Mouse (Mus musculus) E14TG2a.4 (cell line): Measurements from ENCODE around the gene Mtf1.

Experiments used
- H3K27me3 ChIP-seq: 2 replicates; pipeline ENCODE4 v1.6.1; 2014; ENCODE audit warnings: low read length, control low read depth; ENCODE audit not compliant: insufficient read depth
- H3K36me3 ChIP-seq: 2 replicates; pipeline ENCODE4 v1.6.1; 2014; ENCODE audit warnings: low read length, control low read depth; ENCODE audit not compliant: insufficient read depth
- H3K4me1 ChIP-seq: replicated peaks from 2 replicates; pipeline ENCODE4 v1.6.1; 2014; ENCODE audit warnings: low read depth, low read length, control low read depth
- H3K4me3 ChIP-seq: replicated peaks from 2 replicates; pipeline ENCODE4 v1.5.1; 2014; ENCODE audit warnings: mild to moderate bottlenecking, low read length
- H3K9me3 ChIP-seq: 2 replicates; pipeline ENCODE4 v1.6.1; 2014; ENCODE audit warnings: low read length, control low read depth
- CTCF ChIP-seq: conservative IDR thresholded peaks from 2 replicates; pipeline ENCODE4 v1.5.1; 2014; ENCODE audit warnings: low read length
- NANOG ChIP-seq: IDR thresholded peaks from 2 replicates; pipeline ENCODE4 v1.6.1; 2014; ENCODE audit warnings: borderline replicate concordance, low read length, mixed read lengths
- POU5F1 ChIP-seq: IDR thresholded peaks from 2 replicates; pipeline ENCODE4 v1.6.1; 2014; ENCODE audit warnings: low read length, borderline replicate concordance

The Mtf1 gene

DNA sequence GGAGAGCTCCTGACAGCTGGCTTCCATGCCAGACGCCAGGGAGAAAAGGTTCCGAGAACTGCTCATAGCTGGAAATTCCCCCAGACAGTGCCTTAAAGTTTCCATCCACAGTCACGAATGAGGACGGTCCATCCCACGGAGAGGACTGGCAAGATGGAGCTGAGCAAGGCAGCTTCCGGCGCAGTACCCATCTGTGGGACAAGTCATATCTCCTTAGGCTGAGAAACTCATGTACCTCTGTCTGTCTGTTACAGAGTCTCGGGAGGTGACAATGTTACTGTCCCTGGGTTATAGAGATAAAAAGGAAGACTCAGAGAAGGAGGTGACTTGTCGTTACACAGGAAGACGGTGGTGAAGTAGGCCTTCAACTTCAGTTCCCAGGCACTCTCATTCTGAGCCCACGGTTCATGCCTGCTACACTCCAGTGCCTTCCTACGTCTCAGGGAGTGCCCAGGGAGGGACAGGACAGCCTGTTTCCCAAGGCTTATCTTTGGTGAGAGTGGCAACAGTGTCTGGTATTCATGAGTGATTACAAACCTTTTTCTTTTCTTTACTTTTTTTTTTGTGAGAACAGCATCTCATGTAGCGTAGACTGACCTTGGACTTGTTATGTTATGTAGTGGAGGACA is 32.8 kb upstream of the Mtf1 start:
- Histone ChIP-seq H3K36me3 (no peaks in the 10 kb centered on the region), H3K4me3 (no peak overlapping the region), H3K27me3 (no peaks in the 10 kb centered on the region), H3K9me3 (no peaks in the 10 kb centered on the region), H3K4me1 (peaks cover 20% of the 10 kb centered on the region)
- TF ChIP-seq CTCF (no peak), POU5F1 (no peak), NANOG (no peak)

DNA sequence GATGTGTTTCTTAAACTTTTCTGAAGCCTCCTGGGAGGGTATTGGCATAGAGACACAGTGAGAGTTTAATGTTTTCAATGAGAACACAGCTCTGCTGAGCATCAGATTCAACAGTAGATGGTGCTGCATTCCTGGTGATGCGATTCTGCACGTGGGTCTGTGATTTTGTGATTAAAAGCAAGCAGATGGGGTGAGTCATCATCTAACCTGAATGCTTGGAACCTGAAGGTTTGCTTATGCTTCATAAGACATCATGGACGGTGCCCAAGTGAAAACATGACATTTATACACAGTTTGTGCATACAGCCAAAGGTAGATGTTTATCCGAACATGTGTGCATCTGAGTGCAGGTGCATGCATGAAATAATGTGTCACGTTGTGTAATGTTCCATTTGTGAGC is 31.3 kb upstream of the Mtf1 start:
- H3K27me3 ChIP-seq: no peaks in the 10 kb centered on the region
- no peak overlapping the region for H3K4me3 ChIP-seq
- H3K4me1 ChIP-seq: peaks cover 19% of the 10 kb centered on the region
- no peaks in the 10 kb centered on the region for H3K9me3 ChIP-seq
- H3K36me3 ChIP-seq: no peaks in the 10 kb centered on the region
- TF ChIP-seq NANOG (no peak), POU5F1 (no peak), CTCF (no peak)

DNA sequence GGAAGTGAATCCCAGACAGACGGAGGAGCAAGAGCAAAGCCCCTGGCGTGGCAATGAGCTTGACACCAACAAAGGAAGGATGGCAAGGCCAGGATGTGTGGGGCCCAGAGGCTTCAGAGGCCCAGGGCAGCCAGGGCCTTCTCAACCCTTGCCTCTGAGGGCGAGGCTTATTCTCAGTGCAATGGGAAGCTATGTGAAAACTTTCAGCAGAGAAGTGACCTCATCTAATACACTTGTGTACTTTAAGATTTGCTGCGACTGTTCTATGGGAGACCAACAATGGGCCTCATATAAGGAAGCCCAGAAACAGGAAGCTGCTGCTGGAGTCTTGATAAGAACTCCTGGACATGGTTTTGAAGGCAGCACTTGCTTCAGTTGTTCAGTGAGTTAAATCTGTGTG is 29.8 kb upstream of the Mtf1 start:
- Histone ChIP-seq H3K4me1 (peaks cover 7% of the 10 kb centered on the region), H3K9me3 (no peaks in the 10 kb centered on the region), H3K36me3 (no peaks in the 10 kb centered on the region), H3K4me3 (no peak overlapping the region), H3K27me3 (no peaks in the 10 kb centered on the region)
- no peak for TF ChIP-seq POU5F1
- no peak for TF ChIP-seq NANOG
- no peak for TF ChIP-seq CTCF

DNA sequence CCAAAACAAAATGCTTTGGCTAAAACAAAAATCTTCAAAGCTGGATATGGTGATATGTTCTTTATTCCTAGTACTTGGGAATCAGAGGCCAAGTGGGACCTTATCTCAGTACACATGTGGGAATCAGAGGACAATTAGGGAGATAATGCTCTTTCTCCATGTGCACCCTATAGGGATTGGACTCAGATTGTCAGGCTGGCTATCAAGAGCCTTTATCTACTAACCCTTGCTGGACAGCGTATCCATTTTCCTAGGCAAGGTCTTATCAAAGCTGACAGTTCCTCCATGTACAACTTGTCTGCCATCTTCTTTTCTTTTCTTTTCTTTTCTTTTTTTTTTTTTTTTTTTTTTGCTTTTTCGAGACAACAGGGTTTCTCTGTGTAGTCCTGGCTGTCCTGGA is 28.5 kb upstream of the Mtf1 start:
- H3K36me3 ChIP-seq: 0 out of 2 replicates have a peak, but pooled peaks cover under 1% of the 10 kb centered on the region
- no peaks in the 10 kb centered on the region for H3K27me3 ChIP-seq
- TF ChIP-seq POU5F1 (no peak), CTCF (no peak), NANOG (no peak)
- H3K9me3 ChIP-seq: no peaks in the 10 kb centered on the region
- H3K4me3 ChIP-seq: no peak overlapping the region
- H3K4me1 ChIP-seq: peaks cover 7% of the 10 kb centered on the region; the same call in 1 of the 2 replicates

DNA sequence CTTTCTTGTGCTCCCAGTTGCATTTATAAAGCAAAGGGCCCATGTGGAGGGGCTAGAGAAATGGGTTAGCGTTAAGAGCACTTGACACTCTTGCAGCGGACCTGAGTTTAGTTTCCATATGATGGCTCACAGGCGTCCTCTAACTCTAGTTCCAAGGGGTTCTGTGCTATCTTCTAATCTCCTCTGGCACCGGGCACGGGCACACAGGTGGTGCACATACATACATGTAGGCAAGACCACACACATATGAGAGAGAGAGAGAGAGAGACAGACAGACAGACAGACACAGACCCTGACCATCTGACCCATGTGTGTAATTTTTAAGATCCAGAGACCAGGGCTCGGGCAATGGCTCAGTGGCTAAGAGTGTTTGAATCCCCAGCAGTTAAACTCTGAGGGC is 27.9 kb upstream of the Mtf1 start:
- Histone ChIP-seq H3K4me3 (no peak overlapping the region), H3K27me3 (no peaks in the 10 kb centered on the region), H3K9me3 (no peaks in the 10 kb centered on the region), H3K4me1 (peaks cover 7% of the 10 kb centered on the region; the same call in 1 of the 2 replicates), H3K36me3 (peaks cover 6% of the 10 kb centered on the region)
- TF ChIP-seq NANOG (no peak), POU5F1 (no peak), CTCF (no peak)

DNA sequence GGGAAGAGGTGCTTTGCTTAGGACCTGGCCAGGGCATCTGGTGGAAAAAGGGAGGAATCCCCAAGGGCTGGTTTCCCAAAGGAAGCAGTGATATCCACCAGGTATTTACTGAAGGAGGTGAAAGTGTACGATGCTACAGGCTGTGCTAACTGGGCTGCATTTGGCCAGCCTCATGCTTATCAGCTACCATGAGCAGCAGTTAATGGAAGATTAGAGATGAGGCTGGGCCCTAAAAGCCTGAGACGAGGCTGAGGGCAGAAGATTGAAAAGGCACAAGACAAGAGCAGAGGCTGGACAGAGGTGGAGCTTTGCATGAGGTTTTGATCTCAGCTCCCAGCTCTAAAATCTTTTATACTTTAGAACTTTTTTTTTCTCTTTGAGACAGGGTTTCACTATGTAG is 27.5 kb upstream of the Mtf1 start:
- H3K9me3 ChIP-seq: no peaks in the 10 kb centered on the region
- peaks cover 7% of the 10 kb centered on the region; the same call in 1 of the 2 replicates for H3K4me1 ChIP-seq
- peaks cover 10% of the 10 kb centered on the region for H3K36me3 ChIP-seq
- TF ChIP-seq NANOG (no peak), POU5F1 (no peak), CTCF (no peak)
- H3K4me3 ChIP-seq: no peak overlapping the region
- H3K27me3 ChIP-seq: no peaks in the 10 kb centered on the region

DNA sequence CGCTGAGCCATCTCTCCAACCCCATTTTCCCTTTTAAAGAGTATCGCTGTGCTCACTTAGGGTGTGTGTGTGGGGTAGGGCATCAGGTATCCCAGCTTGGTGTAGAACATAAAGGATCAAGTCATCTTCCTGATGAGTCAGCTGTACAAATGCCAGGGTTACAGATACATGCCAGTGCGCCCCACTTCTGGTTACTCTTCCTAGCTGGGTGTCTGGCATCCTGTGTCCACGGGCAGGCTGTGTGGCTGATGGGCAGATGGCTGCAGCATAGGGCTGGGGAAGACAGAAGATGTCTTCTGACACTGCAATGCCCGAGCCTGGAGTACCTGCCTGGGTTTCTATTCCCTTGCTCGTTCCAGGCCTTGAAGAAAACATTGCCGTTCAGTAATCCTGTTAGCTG is 20.5 kb upstream of the Mtf1 start:
- Histone ChIP-seq H3K27me3 (no peaks in the 10 kb centered on the region), H3K4me1 (peaks cover 3% of the 10 kb centered on the region; the same call in 1 of the 2 replicates), H3K9me3 (no peaks in the 10 kb centered on the region), H3K36me3 (peaks cover 72% of the 10 kb centered on the region), H3K4me3 (no peak overlapping the region)
- no peak for TF ChIP-seq NANOG

DNA sequence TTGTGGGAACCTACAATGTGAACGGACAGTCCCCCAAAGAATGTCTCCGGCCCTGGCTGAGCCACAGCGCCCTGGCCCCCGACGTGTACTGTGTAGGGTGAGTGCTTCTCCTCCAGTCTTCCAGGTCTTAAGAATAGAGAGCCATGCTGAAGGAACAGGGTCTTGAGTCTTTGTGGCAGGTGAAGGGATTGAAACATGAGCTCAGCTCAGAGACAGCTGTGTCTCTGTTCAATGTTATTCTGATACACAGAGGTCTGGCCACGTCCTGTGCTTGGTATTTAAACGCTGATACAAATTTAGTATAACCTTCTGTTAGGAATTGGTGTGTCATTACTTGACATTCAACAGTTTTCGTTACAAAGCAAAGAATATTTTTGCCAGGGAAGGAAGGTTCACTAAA is 19.5 kb upstream of the Mtf1 start:
- Histone ChIP-seq H3K9me3 (no peaks in the 10 kb centered on the region), H3K36me3 (peaks cover 82% of the 10 kb centered on the region), H3K4me3 (no peak overlapping the region), H3K4me1 (no peaks in the 10 kb centered on the region), H3K27me3 (no peaks in the 10 kb centered on the region)
- TF ChIP-seq NANOG (no peak), CTCF (no peak)

DNA sequence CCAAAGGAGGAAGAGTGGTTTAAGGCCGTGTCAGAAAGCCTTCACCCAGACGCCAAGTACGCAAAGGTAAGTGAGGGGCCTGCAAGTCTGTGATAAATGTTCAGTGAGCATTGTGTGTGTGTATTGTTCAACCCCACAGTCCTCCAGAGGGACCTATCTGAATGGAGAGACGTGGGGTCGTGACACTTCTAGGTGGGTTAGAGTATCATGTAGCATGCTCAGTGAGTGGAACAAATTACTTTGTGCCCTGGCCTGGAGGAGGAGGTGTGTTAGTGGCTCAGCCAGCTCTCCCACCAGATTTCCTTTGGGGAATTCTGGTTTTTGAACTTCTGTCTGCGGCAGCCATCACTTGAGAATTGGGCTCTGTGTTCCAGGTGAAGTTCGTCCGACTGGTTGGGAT is 18.0 kb upstream of the Mtf1 start:
- TF ChIP-seq CTCF (no peak), POU5F1 (no peak), NANOG (no peak)
- Histone ChIP-seq H3K27me3 (no peaks in the 10 kb centered on the region), H3K4me3 (no peak overlapping the region), H3K36me3 (peaks cover 88% of the 10 kb centered on the region), H3K4me1 (no peaks in the 10 kb centered on the region), H3K9me3 (no peaks in the 10 kb centered on the region)
